Mouse (Mus musculus) limb, embryonic 14.5 days (tissue): ENCODE data around the gene Cbx6. TPM values are rescaled to one million over a fixed set of nuclear protein-coding genes. Genes with fewer than 3 reads are reported as not detected.

Experiments
- ATAC-seq: fragments of 200-750 bp; cut with Nextera tagmentation; 2 replicates; pipeline ENCODE4 v1.8.0; 2017; ENCODE audit warnings: low read depth, moderate number of reproducible peaks, moderate TSS enrichment; ENCODE audit not compliant: low FRiP score
- DNase-seq: peaks from one replicate; pipeline ENCODE4 v3.0.0-alpha.2; 2015; ENCODE audit warnings: low spot score
- H3K27ac ChIP-seq: fragments of 300-500 bp; sonication (generic); replicated peaks from 2 replicates; pipeline ENCODE4 v1.5.1; 2014; ENCODE audit warnings: low read depth, mild to moderate bottlenecking, low read length, moderate library complexity, mixed read lengths
- H3K27me3 ChIP-seq: fragments of 300-500 bp; sonication (generic); 2 replicates; pipeline ENCODE4 v1.6.1; 2014; ENCODE audit warnings: low read length, mixed read lengths; ENCODE audit not compliant: control insufficient read depth, insufficient read depth
- H3K36me3 ChIP-seq: fragments of 300-500 bp; sonication (generic); 2 replicates; pipeline ENCODE4 v1.6.1; 2014; ENCODE audit warnings: mild to moderate bottlenecking, low read length, moderate library complexity, mixed read lengths; ENCODE audit not compliant: control insufficient read depth, insufficient read depth
- H3K4me1 ChIP-seq: fragments of 300-500 bp; sonication (generic); 2 replicates; pipeline ENCODE4 v1.6.1; 2014; ENCODE audit warnings: antibody characterized with exemption, low read length, mixed read lengths; ENCODE audit not compliant: control insufficient read depth, insufficient read depth
- H3K4me2 ChIP-seq: fragments of 300-500 bp; sonication (generic); replicated peaks from 2 replicates; pipeline ENCODE4 v1.6.1; 2014; ENCODE audit warnings: low read depth, mild to moderate bottlenecking, low read length, moderate library complexity; ENCODE audit not compliant: severe bottlenecking
- H3K4me3 ChIP-seq: fragments of 300-500 bp; sonication (generic); replicated peaks from 2 replicates; pipeline ENCODE4 v1.5.1; 2014; ENCODE audit warnings: low read length
- H3K9ac ChIP-seq: fragments of 300-500 bp; sonication (generic); 2 replicates; pipeline ENCODE4 v1.6.1; 2014; ENCODE audit warnings: mild to moderate bottlenecking, low read depth, low read length, moderate library complexity; ENCODE audit not compliant: severe bottlenecking
- H3K9me3 ChIP-seq: fragments of 300-500 bp; sonication (generic); 2 replicates; pipeline ENCODE4 v1.6.1; 2016; ENCODE audit warnings: low read length; ENCODE audit not compliant: control insufficient read depth
- POLR2A ChIP-seq: fragments of 200-500 bp; IDR thresholded peaks from 2 replicates; pipeline ENCODE4 v1.8.0; 2012; ENCODE audit warnings: inconsistent platforms, mild to moderate bottlenecking, moderate library complexity, borderline replicate concordance; ENCODE audit not compliant: insufficient read depth, insufficient read length; ENCODE audit errors: extremely low read depth
- WGBS: fragments of 180-500 bp; shearing (Covaris S2); extraction: QIAGEN DNeasy Blood & Tissue Kit; methylation state at CpG from one replicate; pipeline ENCODE4 v1.1.7; 2014; 5-methylcytosine and 5-hydroxymethylcytosine counted together
- polyA plus RNA-seq, 2 experiments: library from polyadenylated mRNA; depleted of rRNA in 1 of 2; stranded (reverse) in 1 of 2; unstranded in 1 of 2; fragments of >200 nt; fragmentation: Nextera tagmentation in 1 of 2; extraction: Ambion mirVana in 1 of 2; gene quantifications; 2 replicates each; pipeline versions ENCODE4 v1.2.1 to v1.2.3; 2012 to 2014

The Cbx6 gene
- polyA plus RNA-seq, 2 experiments: 49.1 to 83.4 TPM

DNA sequence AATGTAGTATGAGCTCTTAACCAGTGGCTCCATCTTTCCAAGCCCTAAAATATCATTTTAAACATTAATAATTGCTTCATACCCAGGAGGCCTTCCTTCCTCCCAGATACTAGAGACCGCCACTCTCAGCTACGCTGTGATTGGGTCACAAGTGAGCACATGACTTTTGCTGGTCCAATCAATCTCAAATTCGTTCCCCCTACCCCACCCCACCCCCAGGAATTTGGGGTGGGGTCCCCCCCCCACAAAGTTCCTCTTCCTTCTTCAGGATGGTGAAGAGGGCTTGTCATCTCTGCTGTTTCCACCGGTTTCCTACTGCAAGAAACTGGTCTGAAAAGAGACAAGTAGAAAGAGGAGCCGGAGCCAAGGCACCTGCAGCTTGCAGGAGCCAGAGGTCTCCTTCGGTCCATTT lies 44.2 kb upstream of the Cbx6 start:
- no peaks in the 10 kb centered on the region; the same call in 1 of the 2 replicates for H3K27me3 ChIP-seq
- peak; percentile 30 for DNase-seq
- no peak for ATAC-seq
- H3K4me2 ChIP-seq: 0 out of 2 replicates have a peak overlapping the region, but pooled peaks have one; percentile 17
- no peak overlapping the region for H3K9ac ChIP-seq
- H3K36me3 ChIP-seq: no peaks in the 10 kb centered on the region
- no peaks in the 10 kb centered on the region for H3K9me3 ChIP-seq
- TF ChIP-seq POLR2A: no peak
- H3K27ac ChIP-seq: peak overlapping the region; percentile 63; the same call in 1 of the 2 replicates
- H3K4me3 ChIP-seq: no peak overlapping the region
- peaks cover 9% of the 10 kb centered on the region for H3K4me1 ChIP-seq
- WGBS: 64% methylated on average over 6 of the region's 6 CpGs

DNA sequence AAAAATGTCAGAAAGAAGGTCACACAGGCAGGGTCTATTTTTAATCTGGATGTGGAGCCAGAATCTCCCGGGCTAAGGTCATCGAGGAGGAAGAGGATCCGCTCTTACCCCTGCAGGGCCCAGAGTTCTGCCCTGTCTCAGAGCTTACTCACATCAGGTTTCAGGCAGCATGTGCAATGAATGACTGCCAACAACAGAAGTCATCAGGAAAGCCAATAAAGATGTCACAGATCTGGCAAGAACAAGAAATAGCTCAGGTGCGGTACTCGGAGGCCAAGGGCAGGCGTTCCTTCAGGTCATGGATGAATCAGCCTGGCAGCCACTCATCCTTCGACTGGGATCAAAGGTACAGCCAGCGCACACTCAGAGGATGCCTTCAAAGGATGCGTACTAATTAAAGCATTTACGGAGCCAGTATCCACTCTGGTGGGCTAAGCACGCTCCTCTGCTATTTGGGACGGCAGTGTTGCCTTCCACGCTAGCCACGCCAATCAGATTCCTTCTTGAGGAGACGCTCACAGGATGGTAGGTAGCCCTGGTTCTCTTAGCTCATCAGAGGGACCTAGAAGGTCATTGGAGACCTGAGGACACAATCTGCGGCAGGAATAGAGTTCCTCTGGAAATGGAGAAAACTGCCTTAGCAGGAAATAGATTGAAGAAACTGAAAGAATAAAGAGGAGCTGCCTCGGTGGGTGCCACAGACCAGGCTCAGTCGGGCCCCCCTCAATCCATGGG lies 40.9 kb upstream of the Cbx6 start:
- Histone ChIP-seq H3K27ac (no peak overlapping the region), H3K9ac (no peak overlapping the region), H3K36me3 (no peaks in the 10 kb centered on the region), H3K27me3 (no peaks in the 10 kb centered on the region), H3K4me3 (no peak overlapping the region), H3K4me2 (no peak overlapping the region), H3K4me1 (peaks cover 9% of the 10 kb centered on the region), H3K9me3 (no peaks in the 10 kb centered on the region)
- DNase-seq (no peak), ATAC-seq (no peak)
- no peak for TF ChIP-seq POLR2A
- 79% methylated on average over 18 of the region's 18 CpGs for WGBS

DNA sequence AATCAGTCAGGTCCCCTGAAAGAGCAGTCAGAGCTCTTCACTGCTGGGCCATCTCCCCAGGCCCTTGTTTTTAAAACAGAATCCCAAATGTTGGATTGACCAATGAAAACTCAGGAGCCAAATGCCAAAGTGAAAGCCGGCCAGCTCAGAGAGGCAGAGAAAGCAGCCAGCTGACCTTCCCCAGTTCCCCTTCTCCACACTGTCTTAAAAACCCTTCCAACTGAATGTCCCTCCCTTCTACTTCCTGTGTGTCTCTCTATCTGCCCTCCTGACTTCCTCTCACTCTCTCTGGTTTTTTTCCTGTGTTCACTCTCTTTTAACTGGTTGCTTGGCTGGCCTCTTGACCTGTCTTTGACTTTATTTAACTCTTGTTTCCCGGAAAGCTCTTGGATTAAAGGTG lies 39.5 kb upstream of the Cbx6 start:
- no peak for ATAC-seq
- Histone ChIP-seq H3K9ac (no peak overlapping the region), H3K4me3 (no peak overlapping the region), H3K27me3 (no peaks in the 10 kb centered on the region), H3K27ac (no peak overlapping the region), H3K4me2 (no peak overlapping the region), H3K36me3 (no peaks in the 10 kb centered on the region), H3K4me1 (peaks cover 3% of the 10 kb centered on the region), H3K9me3 (no peaks in the 10 kb centered on the region)
- no peak for DNase-seq
- 60% methylated on average over 2 of the region's 2 CpGs for WGBS
- no peak for TF ChIP-seq POLR2A

DNA sequence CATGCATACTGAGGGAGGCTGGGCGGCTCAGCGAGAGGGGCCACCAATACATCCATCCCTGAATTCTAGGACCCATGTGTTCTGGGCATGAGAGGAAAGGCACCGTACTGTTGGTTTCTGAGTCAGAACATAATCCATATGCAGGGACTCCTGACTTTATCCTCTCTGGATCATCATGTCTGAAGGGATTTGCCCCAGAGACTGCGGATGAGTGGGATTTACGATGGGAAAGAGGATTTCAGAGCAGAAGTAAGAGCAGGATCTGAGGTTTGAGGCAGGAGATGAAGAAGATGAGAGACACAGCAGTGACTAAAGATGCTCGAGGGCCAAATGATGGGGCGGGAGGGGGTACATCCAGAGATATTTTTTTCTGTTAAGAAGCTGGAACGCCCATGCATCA lies 39.1 kb upstream of the Cbx6 start:
- Histone ChIP-seq H3K9ac (no peak overlapping the region), H3K4me3 (no peak overlapping the region), H3K9me3 (no peaks in the 10 kb centered on the region), H3K4me2 (no peak overlapping the region), H3K27ac (no peak overlapping the region), H3K4me1 (no peaks in the 10 kb centered on the region), H3K36me3 (no peaks in the 10 kb centered on the region), H3K27me3 (no peaks in the 10 kb centered on the region)
- DNase-seq (no peak), ATAC-seq (no peak)
- no peak for TF ChIP-seq POLR2A
- 87% methylated on average over 8 of the region's 8 CpGs for WGBS

DNA sequence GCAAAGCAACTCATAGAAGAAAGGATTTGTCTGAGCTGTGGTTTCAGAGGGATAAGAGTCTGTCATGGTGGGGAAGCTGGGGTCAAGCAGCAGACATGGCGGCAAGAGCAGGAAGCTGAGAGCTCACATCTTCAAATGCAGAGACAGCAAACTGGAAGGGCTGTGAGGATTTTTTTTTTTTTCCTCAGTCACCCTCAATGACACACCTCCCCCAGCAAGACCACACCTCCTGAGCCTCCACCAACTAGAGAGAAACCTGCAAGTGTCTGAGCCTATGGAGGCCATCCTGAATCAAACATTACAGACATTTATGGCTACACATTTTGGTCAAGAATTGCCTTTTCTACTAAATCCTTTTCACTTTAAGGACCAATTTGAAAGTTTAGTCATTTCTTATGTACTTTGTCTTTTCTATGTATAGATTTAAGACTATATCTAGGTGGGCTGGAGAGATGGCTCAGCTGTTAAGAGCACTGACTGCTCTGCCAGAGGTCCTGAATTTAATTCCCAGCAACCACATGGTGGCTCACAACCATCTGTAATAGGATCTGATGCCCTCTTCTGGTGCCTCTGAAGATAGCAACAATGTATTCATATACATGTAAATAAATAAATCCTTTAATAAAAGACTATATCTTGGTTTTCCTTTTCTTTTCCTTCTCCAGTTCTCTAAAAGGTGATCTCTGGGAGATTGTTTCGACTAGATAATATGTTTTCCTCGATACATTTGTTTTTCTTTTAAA lies 32.9 kb upstream of the Cbx6 start:
- Histone ChIP-seq H3K4me1 (no peaks in the 10 kb centered on the region), H3K4me2 (no peak overlapping the region), H3K36me3 (no peaks in the 10 kb centered on the region), H3K9ac (no peak overlapping the region), H3K4me3 (no peak overlapping the region), H3K27me3 (no peaks in the 10 kb centered on the region), H3K9me3 (no peaks in the 10 kb centered on the region), H3K27ac (no peak overlapping the region)
- 87% methylated on average over 3 of the region's 3 CpGs for WGBS
- ATAC-seq (no peak), DNase-seq (no peak)
- TF ChIP-seq POLR2A: no peak
